Mouse (Mus musculus): ENCODE measurements around the gene D5Ertd579e. TPM values are rescaled to one million over a fixed set of nuclear protein-coding genes. Genes with fewer than 3 reads are reported as not detected.
A peak's percentile ranks its signal among the peaks of the same experiment; 100 is the strongest.

The D5Ertd579e gene
- total and polyA plus RNA-seq, 3 experiments = 13.7 to 29.4 (median 22.9) TPM

GRCm38 (mm10) chr5:36581259-36581923, 114.4 kb downstream of the D5Ertd579e start:
- DNase-seq (ENCODE audit: extremely low read depth) = no peak
- peaks cover 20 to 53% of the 10 kb centered on the region in 2 experiments for H3K4me1 ChIP-seq (ENCODE audit: control insufficient read depth in 1 of 2, insufficient read depth in 2 of 2)
- TF ChIP-seq ZMIZ1 (IDR thresholded peaks at IDR 0.05; ENCODE audit: low read depth, low read length) = no peak
- TF ChIP-seq UBTF (IDR thresholded peaks at IDR 0.05; ENCODE audit: low read depth, low read length) = no peak; the same call in 1 of the 2 replicates
- TF ChIP-seq CTCF (conservative IDR thresholded peaks at IDR 0.05 in 1 of 2, IDR thresholded peaks at IDR 0.05 in 1 of 2; ENCODE audit: low read depth in 2 of 2, low read length in 2 of 2) = no peak
- TF ChIP-seq HCFC1 (IDR thresholded peaks at IDR 0.05; ENCODE audit: low read depth, low read length) = no peak
- H3K36me3 ChIP-seq (replicated peaks in 1 of 2; ENCODE audit: control insufficient read depth in 1 of 2, insufficient read depth in 1 of 2, low read length in 1 of 2) = no peaks in the 10 kb centered on the region
- in situ Hi-C loops (cut with MboI; ENCODE audit: low pct_ligation_motif_present, low pct_unique_long_range_greater_than_20kb, low sequenced_read_pairs) = loop anchor here (5.0 kb wide), 2 partner anchors 54 to 99 kb away; partner anchors contain the start of genes Ccdc96 and Tada2b
- peak overlapping the region; percentile 72 to 90 (median 77) for H3K4me3 ChIP-seq (replicated peaks in 1 of 3; ENCODE audit: low read depth in 2 of 3, low read length in 2 of 3, poor library complexity in 1 of 3)
- peaks cover 16% of the 10 kb centered on the region for H3K79me2 ChIP-seq (replicated peaks; ENCODE audit: control insufficient read depth, extremely low read depth, insufficient read depth, poor library complexity, severe bottlenecking)
- dilution Hi-C loops (cut with MboI; ENCODE audit: extremely low pct_ligation_motif_present, extremely low pct_unique_long_range_greater_than_20kb, low sequenced_read_pairs) = no loop called here
- H3K9ac ChIP-seq (ENCODE audit: insufficient read depth, low read depth) = peak overlapping the region; percentile 58
- H3K27me3 ChIP-seq (replicated peaks) = peaks cover 3% of the 10 kb centered on the region
- no peak overlapping the region for H3K27ac ChIP-seq (ENCODE audit: insufficient read depth, low read depth)
- H3K4me2 ChIP-seq (ENCODE audit: insufficient read depth, low read depth, poor library complexity, severe bottlenecking) = peak overlapping the region; percentile 95
- peaks cover 3% of the 10 kb centered on the region for H3K9me3 ChIP-seq (replicated peaks; ENCODE audit: low read length)

GRCm38 (mm10) chr5:36579967-36580366, 115.9 kb downstream of the D5Ertd579e start:
- Histone ChIP-seq H3K9ac (ENCODE audit: insufficient read depth, low read depth) (no peak overlapping the region), H3K4me1 (ENCODE audit: control insufficient read depth in 1 of 2, insufficient read depth in 2 of 2) (peaks cover 28 to 67% of the 10 kb centered on the region in 2 experiments), H3K36me3 (replicated peaks in 1 of 2; ENCODE audit: control insufficient read depth in 1 of 2, insufficient read depth in 1 of 2, low read length in 1 of 2) (no peaks in the 10 kb centered on the region), H3K9me3 (replicated peaks; ENCODE audit: low read length) (peaks cover 3% of the 10 kb centered on the region), H3K27ac (ENCODE audit: insufficient read depth, low read depth) (no peak overlapping the region), H3K79me2 (replicated peaks; ENCODE audit: control insufficient read depth, extremely low read depth, insufficient read depth, poor library complexity, severe bottlenecking) (peaks cover 16% of the 10 kb centered on the region), H3K27me3 (replicated peaks) (no peaks in the 10 kb centered on the region), H3K4me2 (ENCODE audit: insufficient read depth, low read depth, poor library complexity, severe bottlenecking) (no peak overlapping the region), H3K4me3 (replicated peaks in 1 of 3; ENCODE audit: low read depth in 2 of 3, low read length in 2 of 3, poor library complexity in 1 of 3) (no peak overlapping the region)
- dilution Hi-C loops (cut with MboI; ENCODE audit: extremely low pct_ligation_motif_present, extremely low pct_unique_long_range_greater_than_20kb, low sequenced_read_pairs) (no loop called here), in situ Hi-C loops (cut with MboI; ENCODE audit: low pct_ligation_motif_present, low pct_unique_long_range_greater_than_20kb, low sequenced_read_pairs) (loop anchor here (5.0 kb wide), 2 partner anchors 53 to 98 kb away; partner anchors contain the start of genes Ccdc96 and Tada2b)
- no peak for DNase-seq (ENCODE audit: extremely low read depth)
- TF ChIP-seq USF2 (conservative IDR thresholded peaks at IDR 0.05; ENCODE audit: low read depth, low read length) (no peak), MXI1 (IDR thresholded peaks at IDR 0.05; ENCODE audit: low read depth, low read length) (no peak), ZKSCAN1 (IDR thresholded peaks at IDR 0.05; ENCODE audit: borderline replicate concordance, low read depth, low read length) (no peak), IRF4 (IDR thresholded peaks at IDR 0.05; ENCODE audit: low read depth, low read length) (no peak)

DNA sequence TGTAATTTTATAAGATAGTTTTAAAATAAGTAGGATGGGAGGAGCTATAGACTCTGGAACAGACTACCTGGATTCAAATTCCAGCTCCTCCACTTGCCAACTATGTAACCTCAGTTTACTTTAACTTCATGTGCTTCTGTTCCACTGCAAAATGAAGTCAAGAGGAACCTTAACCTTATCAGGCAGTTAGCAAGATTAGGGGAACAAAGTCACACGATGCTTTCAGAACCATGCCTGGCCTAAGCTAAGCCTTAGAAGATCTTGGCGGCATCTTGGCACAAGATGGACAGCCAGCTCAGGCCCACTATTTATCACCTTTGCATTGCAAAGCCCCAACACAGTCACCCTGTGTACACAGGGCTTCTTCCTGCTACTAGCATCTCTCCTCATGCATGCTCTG, 116.8 kb downstream of the D5Ertd579e start:
- no peak overlapping the region for H3K4me2 ChIP-seq (ENCODE audit: insufficient read depth, low read depth, poor library complexity, severe bottlenecking)
- H3K4me3 ChIP-seq (replicated peaks in 1 of 3; ENCODE audit: low read depth in 2 of 3, low read length in 2 of 3, poor library complexity in 1 of 3) = no peak overlapping the region
- H3K9me3 ChIP-seq (replicated peaks; ENCODE audit: low read length) = peaks cover under 1% of the 10 kb centered on the region
- no peak for DNase-seq (ENCODE audit: extremely low read depth)
- peaks cover 16% of the 10 kb centered on the region for H3K79me2 ChIP-seq (replicated peaks; ENCODE audit: control insufficient read depth, extremely low read depth, insufficient read depth, poor library complexity, severe bottlenecking)
- H3K4me1 ChIP-seq (ENCODE audit: control insufficient read depth in 1 of 2, insufficient read depth in 2 of 2) = peaks cover 28 to 76% of the 10 kb centered on the region in 2 experiments
- H3K36me3 ChIP-seq (replicated peaks in 1 of 2; ENCODE audit: control insufficient read depth in 1 of 2, insufficient read depth in 1 of 2, low read length in 1 of 2) = no peaks in the 10 kb centered on the region
- TF ChIP-seq ETS1 (conservative IDR thresholded peaks at IDR 0.05; ENCODE audit: low read depth, low read length) = no peak
- no peak for TF ChIP-seq NRF1 (IDR thresholded peaks at IDR 0.05; ENCODE audit: low read depth, low read length)
- TF ChIP-seq JUN (IDR thresholded peaks at IDR 0.05; ENCODE audit: insufficient read depth, low read depth, low read length) = no peak
- no peak for TF ChIP-seq CTCF (conservative IDR thresholded peaks at IDR 0.05 in 1 of 2, IDR thresholded peaks at IDR 0.05 in 1 of 2; ENCODE audit: low read depth in 2 of 2, low read length in 2 of 2)
- H3K9ac ChIP-seq (ENCODE audit: insufficient read depth, low read depth) = no peak overlapping the region
- in situ Hi-C loops (cut with MboI; ENCODE audit: low pct_ligation_motif_present, low pct_unique_long_range_greater_than_20kb, low sequenced_read_pairs) (no loop called here), dilution Hi-C loops (cut with MboI; ENCODE audit: extremely low pct_ligation_motif_present, extremely low pct_unique_long_range_greater_than_20kb, low sequenced_read_pairs) (no loop called here)
- no peaks in the 10 kb centered on the region for H3K27me3 ChIP-seq (replicated peaks)
- H3K27ac ChIP-seq (ENCODE audit: insufficient read depth, low read depth) = no peak overlapping the region

Measured in CH12.LX (cell line).